Comparison of ENCODE assay signal across 10 mouse cellular contexts in genomic region chr10:58601431-58601901, GRCm38 (mm10).
A peak's percentile ranks its signal among the peaks of the same experiment; 100 is the strongest.
DNase-seq lines count a peak whose midpoint lies in the region; ATAC-seq and TF ChIP-seq lines count a peak whose summit lies in the region.
"Had no signal": no experiment of that assay in that cellular context is flagged by ENCODE, and none has a peak within 500 bp of the region (broad histone marks: within the 10 kb centered on the region; RNA-seq: fewer than 3 reads in every experiment).

No protein-coding gene starts in this region.

- no peaks in the 10 kb centered on the region for H3K27me3 ChIP-seq in heart, embryonic 10.5 days (ENCODE audit: insufficient read depth, poor library complexity, severe bottlenecking)
- H3K27me3 ChIP-seq in cerebellum, adult 2 months (ENCODE audit: control insufficient read depth, insufficient read depth, low read length), result no peaks in the 10 kb centered on the region
- H3K27me3 ChIP-seq in limb, embryonic 12.5 days, result no peaks in the 10 kb centered on the region
- no peaks in the 10 kb centered on the region for H3K27me3 ChIP-seq in stomach, postnatal 0 days (ENCODE audit: control insufficient read depth, insufficient read depth, low read length)
- H3K27me3 ChIP-seq: embryonic facial prominence, embryonic 15.5 days had no signal

- ATAC-seq in limb, embryonic 12.5 days (ENCODE audit: insufficient number of reproducible peaks, insufficient read depth, low FRiP score, low TSS enrichment, low read depth), result peak; percentile 63
- ATAC-seq in stomach, postnatal 0 days (ENCODE audit: low FRiP score, low TSS enrichment), result no peak

- H3K36me3 ChIP-seq in heart, embryonic 10.5 days, result no peaks in the 10 kb centered on the region
- no peaks in the 10 kb centered on the region for H3K36me3 ChIP-seq in limb, embryonic 12.5 days
- H3K36me3 ChIP-seq in stomach, postnatal 0 days (ENCODE audit: control insufficient read depth, insufficient read depth, low read length), result no peaks in the 10 kb centered on the region
- H3K36me3 ChIP-seq: embryonic facial prominence, embryonic 15.5 days had no signal

- no peak overlapping the region for H3K4me3 ChIP-seq in heart, embryonic 10.5 days
- no peak overlapping the region for H3K4me3 ChIP-seq in cerebellum, adult 2 months (replicated peaks; ENCODE audit: insufficient read depth, low read depth, low read length)
- H3K4me3 ChIP-seq in limb, embryonic 12.5 days (replicated peaks), result no peak overlapping the region
- H3K4me3 ChIP-seq in stomach, postnatal 0 days (ENCODE audit: low read depth, low read length), result no peak overlapping the region
- H3K4me3 ChIP-seq: embryonic facial prominence, embryonic 15.5 days; left cerebral cortex, adult 2 months had no signal

- TF ChIP-seq POLR2A in cerebellum, adult 2 months (IDR thresholded peaks at IDR 0.05; ENCODE audit: borderline replicate concordance, insufficient read depth, low read length), result no peak

- H3K27ac ChIP-seq in heart, embryonic 10.5 days, result no peak overlapping the region
- no peak overlapping the region for H3K27ac ChIP-seq in cerebellum, adult 2 months (ENCODE audit: insufficient read depth, low read length)
- 0 out of 2 replicates have a peak overlapping the region, but pooled peaks have one; percentile 45 for H3K27ac ChIP-seq in limb, embryonic 12.5 days
- no peak overlapping the region; the same call in 1 of the 2 replicates for H3K27ac ChIP-seq in stomach, postnatal 0 days (replicated peaks)
- H3K27ac ChIP-seq: embryonic facial prominence, embryonic 15.5 days; left cerebral cortex, adult 2 months had no signal

- DNase-seq in heart, embryonic 10.5 days (ENCODE audit: low spot score), result peak; percentile 65
- DNase-seq in heart, postnatal 4 days, result no peak
- DNase-seq in cerebellum, adult 2 months, result peak; percentile 72 to 81
- DNase-seq in gastrocnemius, postnatal 36 days, result peak; percentile 31 to 38
- peak; percentile 18 for DNase-seq in stomach, postnatal 0 days (ENCODE audit: low spot score)
- DNase-seq in c-Kit-positive CD71-positive TER-119-positive erythroid progenitor cells, embryonic 14.5 days (ENCODE audit: low spot score), result no peak
- DNase-seq in lung, postnatal 10 days, result no peak

- peaks cover 8% of the 10 kb centered on the region for H3K4me1 ChIP-seq in heart, embryonic 10.5 days
- peaks cover 16% of the 10 kb centered on the region for H3K4me1 ChIP-seq in cerebellum, adult 2 months (ENCODE audit: control insufficient read depth, insufficient read depth, low read length)
- H3K4me1 ChIP-seq in limb, embryonic 12.5 days (replicated peaks), result peaks cover 13% of the 10 kb centered on the region; the same call in 1 of the 2 replicates
- no peaks in the 10 kb centered on the region for H3K4me1 ChIP-seq in stomach, postnatal 0 days (replicated peaks; ENCODE audit: control insufficient read depth, insufficient read depth)

- H3K4me2 ChIP-seq in limb, embryonic 12.5 days, result peak overlapping the region; percentile 10; the same call in 1 of the 2 replicates
- H3K4me2 ChIP-seq in stomach, postnatal 0 days (replicated peaks; ENCODE audit: low read depth), result no peak overlapping the region
- H3K4me2 ChIP-seq: embryonic facial prominence, embryonic 15.5 days had no signal

- intact Hi-C loops in gastrocnemius, postnatal 36 days (cut with DNase I), result no loop called here

- no peak for TF ChIP-seq EP300 in stomach, postnatal 0 days (optimal IDR thresholded peaks at IDR 0.05)

- no peaks in the 10 kb centered on the region for H3K9me3 ChIP-seq in heart, embryonic 10.5 days
- H3K9me3 ChIP-seq in limb, embryonic 12.5 days, result no peaks in the 10 kb centered on the region
- H3K9me3 ChIP-seq in stomach, postnatal 0 days (ENCODE audit: control insufficient read depth, low read length), result no peaks in the 10 kb centered on the region
- H3K9me3 ChIP-seq: embryonic facial prominence, embryonic 15.5 days had no signal

- WGBS in heart, embryonic 10.5 days, result 48% methylated on average over 6 of the region's 6 CpGs
- WGBS in cerebellum, adult 2 months, result 8% methylated on average over 6 of the region's 6 CpGs
- WGBS in limb, embryonic 12.5 days, result 20% methylated on average over 6 of the region's 6 CpGs
- 36% methylated on average over 6 of the region's 6 CpGs for WGBS in stomach, postnatal 0 days

- TF ChIP-seq CTCF in cerebellum, adult 2 months (IDR thresholded peaks at IDR 0.05; ENCODE audit: borderline replicate concordance, insufficient read depth, low read depth, low read length), result no peak
- no peak for TF ChIP-seq CTCF in stomach, postnatal 0 days (IDR thresholded peaks at IDR 0.05; ENCODE audit: low read depth)

- H3K9ac ChIP-seq in limb, embryonic 12.5 days (replicated peaks), result no peak overlapping the region
- H3K9ac ChIP-seq in stomach, postnatal 0 days (ENCODE audit: low read length), result no peak overlapping the region
- H3K9ac ChIP-seq: embryonic facial prominence, embryonic 15.5 days had no signal

Comparison
In these comparisons a context has a peak if more than half of its experiments do, and no peak if none do; other contexts are left out.
1. DNase-seq: peak in heart, embryonic 10.5 days (single experiment), cerebellum, adult 2 months (2 of 2), gastrocnemius, postnatal 36 days (2 of 2) and stomach, postnatal 0 days (single experiment); none in heart, postnatal 4 days (single experiment), c-Kit-positive CD71-positive TER-119-positive erythroid progenitor cells, embryonic 14.5 days (single experiment) and lung, postnatal 10 days (single experiment).